Mouse (Mus musculus) limb, embryonic 11.5 days (tissue): ENCODE data around the gene Cxcl17. TPM values are rescaled to one million over a fixed set of nuclear protein-coding genes. Genes with fewer than 3 reads are reported as not detected.
"Not testable (repeated sequence)": the region's sequence is repeated elsewhere in the genome, so short reads cannot be mapped to it uniquely, and the experiment has no call there.

Experiments used
- ATAC-seq: fragments of 200-750 bp; cut with Nextera tagmentation; 2 replicates; pipeline ENCODE4 v1.8.0; 2017; ENCODE audit warnings: low read depth; ENCODE audit not compliant: insufficient number of reproducible peaks, low FRiP score, low TSS enrichment
- DNase-seq: peaks from one replicate; pipeline ENCODE4 v3.0.0-alpha.2; 2015; ENCODE audit warnings: low spot score
- H3K27ac ChIP-seq: fragments of 300-500 bp; sonication (generic); replicated peaks from 2 replicates; pipeline ENCODE4 v1.5.1; 2014; ENCODE audit warnings: low read depth, mild to moderate bottlenecking, low read length
- H3K27me3 ChIP-seq: fragments of 300-500 bp; sonication (generic); 2 replicates; pipeline ENCODE4 v1.6.1; 2014; ENCODE audit warnings: mild to moderate bottlenecking, low read length, mixed read lengths; ENCODE audit not compliant: control insufficient read depth, insufficient read depth
- H3K36me3 ChIP-seq: fragments of 300-500 bp; sonication (generic); 2 replicates; pipeline ENCODE4 v1.6.1; 2014; ENCODE audit warnings: mild to moderate bottlenecking, low read length, moderate library complexity, mixed read lengths; ENCODE audit not compliant: control insufficient read depth, insufficient read depth
- H3K4me1 ChIP-seq: fragments of 300-500 bp; sonication (generic); 2 replicates; pipeline ENCODE4 v1.6.1; 2014; ENCODE audit warnings: low read length, mixed read lengths; ENCODE audit not compliant: control insufficient read depth, insufficient read depth
- H3K4me2 ChIP-seq: fragments of 300-500 bp; sonication (generic); 2 replicates; pipeline ENCODE4 v1.6.1; 2014; ENCODE audit warnings: low read depth, mild to moderate bottlenecking, moderate library complexity; ENCODE audit not compliant: severe bottlenecking
- H3K4me3 ChIP-seq: fragments of 300-500 bp; sonication (generic); 2 replicates; pipeline ENCODE4 v1.5.1; 2014; ENCODE audit warnings: low read depth, low read length
- H3K9ac ChIP-seq: fragments of 300-500 bp; sonication (generic); 2 replicates; pipeline ENCODE4 v1.6.1; 2014; ENCODE audit warnings: mild to moderate bottlenecking, low read length
- H3K9me3 ChIP-seq: fragments of 300-500 bp; sonication (generic); 2 replicates; pipeline ENCODE4 v1.6.1; 2016; ENCODE audit warnings: low read length; ENCODE audit not compliant: control insufficient read depth
- WGBS: fragments of 180-500 bp; shearing (Covaris S2); extraction: QIAGEN DNeasy Blood & Tissue Kit; methylation state at CpG from one replicate; pipeline ENCODE4 v1.1.7; 2014; 5-methylcytosine and 5-hydroxymethylcytosine counted together
- polyA plus RNA-seq: library from polyadenylated mRNA; unstranded; fragments of >200 nt; fragmentation: Nextera tagmentation; extraction: Ambion mirVana; gene quantifications from 2 replicates; pipeline ENCODE4 v1.2.1, GENCODE M21; 2014

The Cxcl17 gene
- polyA plus RNA-seq, 1 experiment from 2014 or later, result 0.33 TPM

GRCm38 (mm10) chr7:25399028-25399427 lies 13.7 kb downstream of the Cxcl17 start:
- not testable (repeated sequence) for H3K4me2 ChIP-seq, H3K9ac ChIP-seq, H3K36me3 ChIP-seq, H3K9me3 ChIP-seq, H3K27me3 ChIP-seq, H3K27ac ChIP-seq, ATAC-seq, DNase-seq, H3K4me3 ChIP-seq
- H3K4me1 ChIP-seq, result peaks cover 21% of the 10 kb centered on the region

DNA sequence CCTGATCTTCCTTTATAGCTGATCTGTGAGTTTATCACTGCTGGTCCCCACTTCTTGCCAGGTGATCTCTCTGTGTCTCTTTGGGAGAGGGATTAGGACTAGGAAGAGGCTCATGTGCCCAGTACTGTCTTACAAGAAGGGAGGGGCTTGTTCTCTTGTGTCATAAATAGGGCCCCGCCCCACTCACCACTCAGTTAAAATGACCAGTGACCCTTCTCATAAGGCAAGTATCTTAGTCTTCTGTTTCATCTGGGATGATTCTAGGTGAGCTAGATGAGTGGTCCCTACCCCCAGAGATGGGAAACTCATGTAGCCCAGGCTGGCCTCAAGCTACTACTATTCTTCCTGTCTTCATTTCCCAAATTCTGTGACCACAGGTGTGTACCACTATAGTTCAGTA lies 14.1 kb downstream of the Cxcl17 start, which contains the start of gene Lipe:
Gene Lipe, minus strand, starts transcription at position 101 of the 400 bp plus-strand sequence.
- Histone ChIP-seq H3K27me3 (no peaks in the 10 kb centered on the region), H3K27ac (no peak within 1 kb of the TSS), H3K4me1 (peaks cover 21% of the 10 kb centered on the region), H3K9me3 (no peaks in the 10 kb centered on the region), H3K4me3 (no peak within 1 kb of the TSS), H3K36me3 (no peaks in the 10 kb centered on the region), H3K4me2 (no peak within 1 kb of the TSS; the same call in 1 of the 2 replicates), H3K9ac (no peak within 1 kb of the TSS)
- DNase-seq (no peak), ATAC-seq (no peak)
- 93% methylated on average over 1 of the region's 1 CpGs for WGBS

GRCm38 (mm10) chr7:25396621-25397020 lies 16.1 kb downstream of the Cxcl17 start:
- peak overlapping the region; percentile 4; the same call in 1 of the 2 replicates for H3K4me2 ChIP-seq
- H3K27ac ChIP-seq, result no peak overlapping the region; the same call in 1 of the 2 replicates
- no peaks in the 10 kb centered on the region for H3K36me3 ChIP-seq
- H3K9me3 ChIP-seq, result no peaks in the 10 kb centered on the region
- WGBS, result 87% methylated on average over 14 of the region's 14 CpGs
- H3K4me3 ChIP-seq, result no peak overlapping the region
- no peak overlapping the region for H3K9ac ChIP-seq
- ATAC-seq (no peak), DNase-seq (no peak)
- peaks cover 9% of the 10 kb centered on the region; the same call in 1 of the 2 replicates for H3K4me1 ChIP-seq
- H3K27me3 ChIP-seq, result no peaks in the 10 kb centered on the region

DNA sequence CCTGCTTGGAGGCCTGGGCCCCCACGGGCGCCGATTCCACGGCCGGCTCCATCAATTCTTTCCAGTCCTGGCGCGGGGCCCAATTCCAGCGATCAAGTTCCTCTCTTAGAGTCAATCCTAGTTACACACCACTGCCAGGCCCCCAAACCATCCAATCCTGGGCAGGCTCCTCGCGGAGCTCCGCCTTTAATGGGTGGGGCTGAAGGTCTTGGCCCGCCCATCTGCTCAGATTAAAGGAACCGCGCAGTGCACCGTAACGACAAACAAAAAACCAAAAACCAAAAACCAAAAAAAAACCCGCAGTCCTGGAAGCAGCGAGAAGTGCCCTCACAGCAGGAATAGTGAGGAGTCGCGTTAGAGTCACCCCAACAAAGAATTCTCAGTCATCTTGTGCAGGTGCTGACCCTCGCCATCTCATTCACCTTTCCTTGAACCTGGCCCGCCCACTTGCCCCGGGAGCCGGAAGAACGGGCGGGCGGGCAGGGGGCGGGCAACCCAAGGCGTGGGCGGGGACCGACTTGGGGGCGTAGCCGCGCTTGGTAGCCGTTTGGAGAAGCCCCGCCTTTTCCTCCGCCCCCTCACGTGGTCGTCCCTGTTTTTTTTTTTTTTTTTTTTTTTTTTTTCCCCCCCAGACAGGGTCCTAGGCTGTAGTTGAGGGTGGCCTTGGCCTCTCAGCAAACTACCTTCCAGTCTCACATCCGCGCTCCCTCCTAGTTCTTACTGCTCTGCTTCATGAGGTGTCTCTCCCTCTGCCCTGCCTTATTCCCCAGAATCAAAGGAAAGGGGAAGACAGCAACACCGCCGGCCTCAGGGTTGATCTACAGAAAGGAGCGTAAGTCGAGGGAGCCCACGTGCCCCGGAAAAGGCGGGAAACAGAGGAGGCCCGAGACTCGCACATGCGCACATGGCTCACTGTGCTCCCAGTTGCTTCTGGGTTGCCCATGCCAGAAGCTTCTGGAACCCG lies 16.8 kb downstream of the Cxcl17 start:
- Histone ChIP-seq H3K27ac (no peak overlapping the region; the same call in 1 of the 2 replicates), H3K4me1 (0 out of 2 replicates have a peak, but pooled peaks cover 9% of the 10 kb centered on the region), H3K4me2 (peak overlapping the region; percentile 81), H3K27me3 (no peaks in the 10 kb centered on the region), H3K36me3 (no peaks in the 10 kb centered on the region), H3K9ac (peak overlapping the region; percentile 59), H3K4me3 (peak overlapping the region; percentile 72), H3K9me3 (no peaks in the 10 kb centered on the region)
- 7% methylated on average over 49 of the region's 52 CpGs for WGBS
- peak; percentile 93 for ATAC-seq
- DNase-seq, result peak; percentile 92

- ATAC-seq (0 out of 2 replicates have a peak, but pooled peaks have one; percentile 28), DNase-seq (no peak)
- H3K36me3 ChIP-seq, result no peaks in the 10 kb centered on the region
- H3K4me3 ChIP-seq, result peak overlapping the region; percentile 72
- no peaks in the 10 kb centered on the region for H3K9me3 ChIP-seq
- H3K4me2 ChIP-seq, result peak overlapping the region; percentile 81
- H3K9ac ChIP-seq, result peak overlapping the region; percentile 59
- H3K27me3 ChIP-seq, result no peaks in the 10 kb centered on the region
- 0 out of 2 replicates have a peak, but pooled peaks cover 9% of the 10 kb centered on the region for H3K4me1 ChIP-seq
- WGBS, result 1% methylated on average over 22 of the region's 22 CpGs
- H3K27ac ChIP-seq, result no peak overlapping the region
These were observed 17.5 kb downstream of the Cxcl17 start for GRCm38 (mm10) chr7:25395186-25395557.

GRCm38 (mm10) chr7:25394754-25395153 lies 17.9 kb downstream of the Cxcl17 start:
- H3K27me3 ChIP-seq, result no peaks in the 10 kb centered on the region
- H3K4me2 ChIP-seq, result peak overlapping the region; percentile 81
- peak overlapping the region; percentile 72 for H3K4me3 ChIP-seq
- H3K27ac ChIP-seq, result no peak overlapping the region
- WGBS, result 21% methylated on average over 7 of the region's 7 CpGs
- DNase-seq (no peak), ATAC-seq (no peak)
- peak overlapping the region; percentile 59; the same call in 1 of the 2 replicates for H3K9ac ChIP-seq
- H3K4me1 ChIP-seq, result 0 out of 2 replicates have a peak, but pooled peaks cover 6% of the 10 kb centered on the region
- no peaks in the 10 kb centered on the region for H3K9me3 ChIP-seq
- H3K36me3 ChIP-seq, result no peaks in the 10 kb centered on the region

DNA sequence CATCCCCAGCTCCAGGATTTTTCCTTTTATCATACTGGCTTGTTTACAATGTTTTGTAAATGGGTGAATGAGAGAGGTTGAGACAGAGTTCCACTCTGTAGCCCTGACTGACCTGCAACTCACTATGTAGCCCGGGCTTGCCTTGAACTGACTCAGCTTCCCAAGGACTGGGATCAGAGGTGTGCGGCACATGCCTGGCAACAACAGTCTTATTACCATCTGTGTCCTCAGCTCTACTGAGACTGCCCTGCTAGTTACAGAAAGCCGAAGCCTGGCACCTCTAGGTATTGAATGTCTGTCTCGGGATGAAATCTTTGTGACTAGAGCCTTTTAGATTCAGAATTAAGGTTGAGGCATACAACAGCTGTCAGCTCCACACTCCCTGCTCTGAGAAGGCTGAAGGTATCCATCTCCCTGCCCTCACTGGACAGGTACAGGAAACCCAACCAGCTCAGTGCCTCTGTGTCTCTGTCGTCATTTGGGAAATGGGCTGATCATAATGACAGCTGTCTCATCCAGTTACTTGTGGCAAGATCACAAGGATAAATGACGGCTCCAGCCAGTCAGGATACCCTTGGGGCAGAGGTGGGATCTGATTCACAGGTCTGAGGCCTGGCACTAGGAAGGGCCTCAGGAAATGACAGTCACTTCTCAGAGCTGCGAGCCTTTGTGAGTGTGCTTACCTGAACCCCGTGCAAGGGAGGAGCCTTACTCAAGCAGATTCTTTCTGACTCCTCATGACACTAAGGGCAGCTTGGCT lies 19.1 kb downstream of the Cxcl17 start:
- H3K9me3 ChIP-seq, result no peaks in the 10 kb centered on the region
- no peak overlapping the region for H3K4me3 ChIP-seq
- WGBS, result 79% methylated on average over 8 of the region's 8 CpGs
- no peaks in the 10 kb centered on the region for H3K27me3 ChIP-seq
- DNase-seq, result no peak
- H3K9ac ChIP-seq, result no peak overlapping the region
- no peak overlapping the region for H3K27ac ChIP-seq
- H3K4me2 ChIP-seq, result no peak overlapping the region
- 0 out of 2 replicates have a peak, but pooled peaks cover 6% of the 10 kb centered on the region for H3K4me1 ChIP-seq
- ATAC-seq, result no peak
- no peaks in the 10 kb centered on the region for H3K36me3 ChIP-seq

DNA sequence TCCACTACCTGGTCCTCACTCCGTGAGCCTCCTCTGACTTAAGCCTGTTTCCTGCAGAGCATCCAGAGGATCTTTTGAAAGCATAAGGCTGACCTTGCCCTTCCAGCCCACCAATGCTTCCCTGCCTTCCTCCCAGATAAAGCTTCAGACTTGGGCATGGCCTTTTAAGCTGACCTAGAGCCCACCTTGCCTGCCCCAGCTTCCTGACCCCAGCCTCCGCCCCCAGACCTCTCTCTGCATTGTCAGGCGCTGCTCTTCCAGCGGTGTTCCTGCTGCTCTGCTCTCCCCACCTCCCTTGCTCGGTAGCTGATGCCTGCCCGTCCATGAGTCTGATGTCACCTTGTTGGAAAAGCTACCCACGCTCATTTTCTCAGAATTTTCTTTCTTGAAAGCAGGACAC lies 19.8 kb downstream of the Cxcl17 start:
- no peak for DNase-seq
- H3K36me3 ChIP-seq, result no peaks in the 10 kb centered on the region
- 0 out of 2 replicates have a peak, but pooled peaks cover 4% of the 10 kb centered on the region for H3K4me1 ChIP-seq
- no peaks in the 10 kb centered on the region for H3K9me3 ChIP-seq
- no peak overlapping the region for H3K9ac ChIP-seq
- no peaks in the 10 kb centered on the region for H3K27me3 ChIP-seq
- no peak overlapping the region for H3K4me3 ChIP-seq
- ATAC-seq, result no peak
- WGBS, result 53% methylated on average over 7 of the region's 7 CpGs
- H3K4me2 ChIP-seq, result no peak overlapping the region
- H3K27ac ChIP-seq, result no peak overlapping the region
